Mouse (Mus musculus): ENCODE results near the gene Cd86. TPM values are rescaled to one million over a fixed set of nuclear protein-coding genes. Genes with fewer than 3 reads are reported as not detected.

Gene Cd86
- polyA plus RNA-seq, 1 experiment from 2014 or later, result 1.1 TPM

- no peaks in the 10 kb centered on the region for H3K4me1 ChIP-seq (ENCODE audit: control insufficient read depth, insufficient read depth, low read length)
- H3K27ac ChIP-seq (ENCODE audit: low read depth, low read length), result no peak overlapping the region
- H3K9ac ChIP-seq (replicated peaks; ENCODE audit: low read depth, low read length), result no peak overlapping the region
- no peak overlapping the region for H3K4me3 ChIP-seq (ENCODE audit: low read depth, low read length)
- no peak overlapping the region for H3K4me2 ChIP-seq (ENCODE audit: low read depth, low read length)
- 93% methylated on average over 10 of the region's 10 CpGs for WGBS
- H3K9me3 ChIP-seq (ENCODE audit: control insufficient read depth, low read length), result no peaks in the 10 kb centered on the region
- H3K36me3 ChIP-seq (ENCODE audit: control insufficient read depth, insufficient read depth, low read length), result no peaks in the 10 kb centered on the region
- no peaks in the 10 kb centered on the region for H3K27me3 ChIP-seq (ENCODE audit: control insufficient read depth, insufficient read depth, low read length)
- no peak for ATAC-seq (ENCODE audit: low read depth)
These were observed 69.0 kb downstream of the Cd86 start for GRCm38 (mm10) chr16:36596671-36597410.

- WGBS, result 80% methylated on average over 1 of the region's 1 CpGs
- H3K4me2 ChIP-seq (ENCODE audit: low read depth, low read length), result no peak overlapping the region
- H3K4me1 ChIP-seq (ENCODE audit: control insufficient read depth, insufficient read depth, low read length), result no peaks in the 10 kb centered on the region
- no peaks in the 10 kb centered on the region for H3K36me3 ChIP-seq (ENCODE audit: control insufficient read depth, insufficient read depth, low read length)
- H3K9me3 ChIP-seq (ENCODE audit: control insufficient read depth, low read length), result no peaks in the 10 kb centered on the region
- H3K27me3 ChIP-seq (ENCODE audit: control insufficient read depth, insufficient read depth, low read length), result no peaks in the 10 kb centered on the region
- ATAC-seq (ENCODE audit: low read depth), result no peak
- no peak overlapping the region for H3K4me3 ChIP-seq (ENCODE audit: low read depth, low read length)
- no peak overlapping the region for H3K27ac ChIP-seq (ENCODE audit: low read depth, low read length)
- H3K9ac ChIP-seq (replicated peaks; ENCODE audit: low read depth, low read length), result no peak overlapping the region
These were observed 76.0 kb downstream of the Cd86 start for GRCm38 (mm10) chr16:36589898-36590297.

GRCm38 (mm10) chr16:36587971-36588370, 77.9 kb downstream of the Cd86 start:
- H3K36me3 ChIP-seq (ENCODE audit: control insufficient read depth, insufficient read depth, low read length), result no peaks in the 10 kb centered on the region
- H3K9ac ChIP-seq (replicated peaks; ENCODE audit: low read depth, low read length), result no peak overlapping the region
- ATAC-seq (ENCODE audit: low read depth), result no peak
- no peak overlapping the region for H3K27ac ChIP-seq (ENCODE audit: low read depth, low read length)
- H3K4me1 ChIP-seq (ENCODE audit: control insufficient read depth, insufficient read depth, low read length), result no peaks in the 10 kb centered on the region
- no peak overlapping the region for H3K4me2 ChIP-seq (ENCODE audit: low read depth, low read length)
- no peaks in the 10 kb centered on the region for H3K9me3 ChIP-seq (ENCODE audit: control insufficient read depth, low read length)
- no peak overlapping the region for H3K4me3 ChIP-seq (ENCODE audit: low read depth, low read length)
- 71% methylated on average over 4 of the region's 4 CpGs for WGBS
- H3K27me3 ChIP-seq (ENCODE audit: control insufficient read depth, insufficient read depth, low read length), result no peaks in the 10 kb centered on the region

GRCm38 (mm10) chr16:36582073-36582472, 83.8 kb downstream of the Cd86 start:
- Histone ChIP-seq H3K9ac (replicated peaks; ENCODE audit: low read depth, low read length) (no peak overlapping the region), H3K4me3 (ENCODE audit: low read depth, low read length) (no peak overlapping the region), H3K4me2 (ENCODE audit: low read depth, low read length) (no peak overlapping the region), H3K4me1 (ENCODE audit: control insufficient read depth, insufficient read depth, low read length) (no peaks in the 10 kb centered on the region), H3K9me3 (ENCODE audit: control insufficient read depth, low read length) (no peaks in the 10 kb centered on the region), H3K27me3 (ENCODE audit: control insufficient read depth, insufficient read depth, low read length) (no peaks in the 10 kb centered on the region), H3K36me3 (ENCODE audit: control insufficient read depth, insufficient read depth, low read length) (no peaks in the 10 kb centered on the region), H3K27ac (ENCODE audit: low read depth, low read length) (no peak overlapping the region)
- WGBS, result 46% methylated on average over 3 of the region's 3 CpGs
- no peak for ATAC-seq (ENCODE audit: low read depth)

GRCm38 (mm10) chr16:36571942-36572341, 93.9 kb downstream of the Cd86 start:
- no peaks in the 10 kb centered on the region for H3K9me3 ChIP-seq (ENCODE audit: control insufficient read depth, low read length)
- no peaks in the 10 kb centered on the region for H3K27me3 ChIP-seq (ENCODE audit: control insufficient read depth, insufficient read depth, low read length)
- H3K36me3 ChIP-seq (ENCODE audit: control insufficient read depth, insufficient read depth, low read length), result no peaks in the 10 kb centered on the region
- H3K9ac ChIP-seq (replicated peaks; ENCODE audit: low read depth, low read length), result no peak overlapping the region
- ATAC-seq (ENCODE audit: low read depth), result no peak
- H3K27ac ChIP-seq (ENCODE audit: low read depth, low read length), result no peak overlapping the region
- 85% methylated on average over 8 of the region's 8 CpGs for WGBS
- no peak overlapping the region for H3K4me3 ChIP-seq (ENCODE audit: low read depth, low read length)
- H3K4me1 ChIP-seq (ENCODE audit: control insufficient read depth, insufficient read depth, low read length), result no peaks in the 10 kb centered on the region
- no peak overlapping the region for H3K4me2 ChIP-seq (ENCODE audit: low read depth, low read length)

GRCm38 (mm10) chr16:36561386-36562338, 104.2 kb downstream of the Cd86 start, which contains the start of gene Casr:
Gene Casr (minus strand): TSS chr16:36562141.
- 2% methylated on average over 36 of the region's 36 CpGs for WGBS

GRCm38 (mm10) chr16:36559573-36559972, 106.3 kb downstream of the Cd86 start:
- no peak overlapping the region for H3K9ac ChIP-seq (replicated peaks; ENCODE audit: low read depth, low read length)
- H3K4me2 ChIP-seq (ENCODE audit: low read depth, low read length), result no peak overlapping the region
- peaks cover 5% of the 10 kb centered on the region; the same call in 1 of the 2 replicates for H3K27me3 ChIP-seq (ENCODE audit: control insufficient read depth, insufficient read depth, low read length)
- no peaks in the 10 kb centered on the region for H3K36me3 ChIP-seq (ENCODE audit: control insufficient read depth, insufficient read depth, low read length)
- ATAC-seq (ENCODE audit: low read depth), result no peak
- WGBS, result 87% methylated on average over 6 of the region's 6 CpGs
- H3K9me3 ChIP-seq (ENCODE audit: control insufficient read depth, low read length), result no peaks in the 10 kb centered on the region
- H3K4me1 ChIP-seq (ENCODE audit: control insufficient read depth, insufficient read depth, low read length), result peaks cover 3% of the 10 kb centered on the region; the same call in 1 of the 2 replicates
- no peak overlapping the region for H3K27ac ChIP-seq (ENCODE audit: low read depth, low read length)
- H3K4me3 ChIP-seq (ENCODE audit: low read depth, low read length), result no peak overlapping the region

More at GRCm38 (mm10) chr16:36561386-36562338, 104.2 kb downstream of the Cd86 start, which contains the start of gene Casr:
- 0 out of 2 replicates have a peak within 1 kb of the TSS, but pooled peaks have one; percentile 8 for H3K9ac ChIP-seq (replicated peaks; ENCODE audit: low read depth, low read length)
- peaks cover 5% of the 10 kb centered on the region; the same call in 1 of the 2 replicates for H3K27me3 ChIP-seq (ENCODE audit: control insufficient read depth, insufficient read depth, low read length)
- no peaks in the 10 kb centered on the region for H3K36me3 ChIP-seq (ENCODE audit: control insufficient read depth, insufficient read depth, low read length)
- ATAC-seq (ENCODE audit: low read depth), result peak; percentile 38; the same call in 1 of the 2 replicates
- H3K4me1 ChIP-seq (ENCODE audit: control insufficient read depth, insufficient read depth, low read length), result peaks cover 3% of the 10 kb centered on the region; the same call in 1 of the 2 replicates
- H3K27ac ChIP-seq (ENCODE audit: low read depth, low read length), result no peak within 1 kb of the TSS
- H3K4me2 ChIP-seq (ENCODE audit: low read depth, low read length), result peak within 1 kb of the TSS; percentile 68
- no peaks in the 10 kb centered on the region for H3K9me3 ChIP-seq (ENCODE audit: control insufficient read depth, low read length)
- peak within 1 kb of the TSS; percentile 34 for H3K4me3 ChIP-seq (ENCODE audit: low read depth, low read length)

GRCm38 (mm10) chr16:36555672-36556165, 110.2 kb downstream of the Cd86 start:
- Histone ChIP-seq H3K9me3 (ENCODE audit: control insufficient read depth, low read length) (no peaks in the 10 kb centered on the region), H3K4me3 (ENCODE audit: low read depth, low read length) (no peak overlapping the region), H3K36me3 (ENCODE audit: control insufficient read depth, insufficient read depth, low read length) (no peaks in the 10 kb centered on the region), H3K4me1 (ENCODE audit: control insufficient read depth, insufficient read depth, low read length) (no peaks in the 10 kb centered on the region), H3K27me3 (ENCODE audit: control insufficient read depth, insufficient read depth, low read length) (no peaks in the 10 kb centered on the region), H3K4me2 (ENCODE audit: low read depth, low read length) (no peak overlapping the region), H3K9ac (replicated peaks; ENCODE audit: low read depth, low read length) (no peak overlapping the region), H3K27ac (ENCODE audit: low read depth, low read length) (no peak overlapping the region)
- WGBS, result 88% methylated on average over 10 of the region's 10 CpGs
- ATAC-seq (ENCODE audit: low read depth), result no peak
